Mouse (Mus musculus): ENCODE measurements at regions not wholly inside any gene's neighbourhood (a gene's known extent, or its start where the extent isn't known, plus 50 kb on each side); places are given as distances from the start of the nearest gene placed in this dataset.

DNA sequence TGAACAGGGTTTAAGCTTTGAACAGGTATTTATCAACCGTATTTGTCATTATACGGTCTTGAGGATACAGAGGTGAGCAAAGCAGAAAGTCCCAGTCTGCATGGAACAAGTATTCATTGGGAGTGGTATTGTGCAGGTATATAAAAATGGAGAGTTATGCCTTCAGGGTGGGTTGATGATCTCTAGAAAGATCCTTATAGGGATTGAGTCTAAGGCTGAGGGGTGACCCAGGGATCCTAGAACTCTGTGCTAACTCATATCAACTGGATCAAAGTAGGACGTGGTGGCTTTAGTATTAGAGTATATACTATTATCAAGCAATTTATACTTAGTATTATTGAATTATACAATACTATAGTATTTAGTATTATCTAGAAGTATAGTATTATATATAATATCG is 82.9 kb upstream of the Xcl1 start:
- TF ChIP-seq POLR2A (IDR thresholded peaks at IDR 0.05; ENCODE audit: low read depth, low read length) = no peak
- TF ChIP-seq CTCF (IDR thresholded peaks at IDR 0.05; ENCODE audit: extremely low read depth, insufficient read length, insufficient replicate concordance, low read depth, low read length) = no peak
